Mouse (Mus musculus): ENCODE results near the gene Gcgr.
"Not testable (repeated sequence)": the region's sequence is repeated elsewhere in the genome, so short reads cannot be mapped to it uniquely, and the experiment has no call there.

The Gcgr gene

GRCm38 (mm10) chr11:120539285-120540014 lies 9.0 kb downstream of the Gcgr start:
- peak; percentile 58 for DNase-seq

GRCm38 (mm10) chr11:120541907-120542306 lies 11.4 kb downstream of the Gcgr start:
- peak; percentile 44 for DNase-seq

GRCm38 (mm10) chr11:120542376-120542775 lies 11.9 kb downstream of the Gcgr start:
- DNase-seq = no peak

GRCm38 (mm10) chr11:120545964-120546363 lies 15.5 kb downstream of the Gcgr start:
- DNase-seq = no peak

- peak; percentile 14 for DNase-seq
Observed at GRCm38 (mm10) chr11:120547469-120547868, 17.0 kb downstream of the Gcgr start.

GRCm38 (mm10) chr11:120548214-120548613 lies 17.7 kb downstream of the Gcgr start:
- DNase-seq = no peak

- DNase-seq = no peak
Observed at GRCm38 (mm10) chr11:120548786-120549167, 18.3 kb downstream of the Gcgr start.

- DNase-seq = peak; percentile 95
Observed at GRCm38 (mm10) chr11:120549168-120549945, 18.9 kb downstream of the Gcgr start, which contains the start of gene Mcrip1. Gene Mcrip1, minus strand, starts transcription at chr11:120549727.

- DNase-seq = no peak
Observed at GRCm38 (mm10) chr11:120549986-120550809, 19.7 kb downstream of the Gcgr start.

- no peak for DNase-seq
Observed at GRCm38 (mm10) chr11:120550810-120551440, 20.4 kb downstream of the Gcgr start, which contains the start of gene Ppp1r27. Gene Ppp1r27, minus strand, starts transcription at chr11:120551132.

- no peak for DNase-seq
Observed at GRCm38 (mm10) chr11:120552736-120553135, 22.2 kb downstream of the Gcgr start.

- no peak for DNase-seq
Observed at GRCm38 (mm10) chr11:120554834-120555233, 24.3 kb downstream of the Gcgr start.

- no peak for DNase-seq
Observed at GRCm38 (mm10) chr11:120555260-120555659, 24.8 kb downstream of the Gcgr start.

- not testable (repeated sequence) for DNase-seq
Observed at GRCm38 (mm10) chr11:120558843-120559242, 28.3 kb downstream of the Gcgr start.

- no peak for DNase-seq
Observed at GRCm38 (mm10) chr11:120560952-120561728, 30.6 kb downstream of the Gcgr start.

- DNase-seq = no peak
Observed at GRCm38 (mm10) chr11:120562949-120563348, 32.5 kb downstream of the Gcgr start.

GRCm38 (mm10) chr11:120565114-120565513 lies 34.6 kb downstream of the Gcgr start:
- DNase-seq = no peak

GRCm38 (mm10) chr11:120568324-120568723 lies 37.8 kb downstream of the Gcgr start:
- DNase-seq = no peak

GRCm38 (mm10) chr11:120571122-120571521 lies 40.6 kb downstream of the Gcgr start:
- no peak for DNase-seq

- no peak for DNase-seq
Observed at GRCm38 (mm10) chr11:120571754-120572416, 41.4 kb downstream of the Gcgr start.

- no peak for DNase-seq
Observed at GRCm38 (mm10) chr11:120572417-120572751, 41.9 kb downstream of the Gcgr start.

All from retina, postnatal 1 day (tissue).